Mouse (Mus musculus) forebrain, embryonic 16.5 days (tissue): ENCODE data around the gene Mcrip1. TPM values are rescaled to one million over a fixed set of nuclear protein-coding genes. Genes with fewer than 3 reads are reported as not detected.

Experiments
- ATAC-seq: fragments of 200-750 bp; cut with Nextera tagmentation; 2 replicates; pipeline ENCODE4 v1.8.0; 2017; ENCODE audit warnings: mild to moderate bottlenecking, moderate library complexity
- H3K27ac ChIP-seq: fragments of 300-500 bp; sonication (generic); 2 replicates; pipeline ENCODE4 v1.5.1; 2014; ENCODE audit warnings: low read length, control low read depth
- H3K27me3 ChIP-seq: fragments of 300-500 bp; sonication (generic); replicated peaks from 2 replicates; pipeline ENCODE4 v1.6.1; 2014; ENCODE audit warnings: low read length; ENCODE audit not compliant: control insufficient read depth, insufficient read depth
- H3K36me3 ChIP-seq: fragments of 300-500 bp; sonication (generic); 2 replicates; pipeline ENCODE4 v1.6.1; 2014; ENCODE audit not compliant: control insufficient read depth, insufficient read depth
- H3K4me1 ChIP-seq: fragments of 300-500 bp; sonication (generic); replicated peaks from 2 replicates; pipeline ENCODE4 v1.6.1; 2014; ENCODE audit warnings: low read length; ENCODE audit not compliant: control insufficient read depth, insufficient read depth
- H3K4me2 ChIP-seq: fragments of 300-500 bp; sonication (generic); 2 replicates; pipeline ENCODE4 v1.6.1; 2014; ENCODE audit warnings: mild to moderate bottlenecking, low read length, control low read depth
- H3K4me3 ChIP-seq: fragments of 300-500 bp; sonication (generic); replicated peaks from 2 replicates; pipeline ENCODE4 v1.5.1; 2014; ENCODE audit warnings: mild to moderate bottlenecking, low read length, control low read depth
- H3K9ac ChIP-seq: fragments of 300-500 bp; sonication (generic); replicated peaks from 2 replicates; pipeline ENCODE4 v1.6.1; 2014; ENCODE audit warnings: low read depth, low read length, control low read depth
- H3K9me3 ChIP-seq: fragments of 300-500 bp; sonication (generic); 2 replicates; pipeline ENCODE4 v1.6.1; 2016; ENCODE audit warnings: low read length; ENCODE audit not compliant: control insufficient read depth
- WGBS: fragments of 180-500 bp; shearing (Covaris S2); extraction: QIAGEN DNeasy Blood & Tissue Kit; methylation state at CpG from one replicate; pipeline ENCODE4 v1.1.7; 2014; 5-methylcytosine and 5-hydroxymethylcytosine counted together
- polyA plus RNA-seq: library from polyadenylated mRNA; unstranded; fragments of >200 nt; fragmentation: Nextera tagmentation; extraction: Ambion mirVana; gene quantifications from 2 replicates; pipeline ENCODE4 v1.2.1, GENCODE M21; 2015

Mcrip1 gene
- polyA plus RNA-seq, 1 experiment from 2014 or later, result 241 TPM

GRCm38 (mm10) chr11:120581490-120582267, 32.2 kb upstream of the Mcrip1 start, which contains the start of gene Arhgdia:
Gene Arhgdia (minus strand): TSS chr11:120581624.
- ATAC-seq, result peak; percentile 70
- peaks cover 18% of the 10 kb centered on the region for H3K4me1 ChIP-seq
- peak within 1 kb of the TSS; percentile 89 for H3K4me3 ChIP-seq
- H3K27ac ChIP-seq, result peak within 1 kb of the TSS; percentile 88
- H3K9me3 ChIP-seq, result no peaks in the 10 kb centered on the region
- peaks cover 24% of the 10 kb centered on the region; the same call in 1 of the 2 replicates for H3K36me3 ChIP-seq
- H3K9ac ChIP-seq, result peak within 1 kb of the TSS; percentile 85
- H3K4me2 ChIP-seq, result peak within 1 kb of the TSS; percentile 98
- 4% methylated on average over 64 of the region's 75 CpGs for WGBS
- H3K27me3 ChIP-seq, result no peaks in the 10 kb centered on the region

GRCm38 (mm10) chr11:120580871-120581331, 31.4 kb upstream of the Mcrip1 start:
- Histone ChIP-seq H3K4me3 (peak overlapping the region; percentile 89), H3K4me2 (peak overlapping the region; percentile 98), H3K36me3 (peaks cover 22% of the 10 kb centered on the region; the same call in 1 of the 2 replicates), H3K9me3 (no peaks in the 10 kb centered on the region), H3K27me3 (no peaks in the 10 kb centered on the region), H3K9ac (peak overlapping the region; percentile 85), H3K4me1 (peaks cover 18% of the 10 kb centered on the region), H3K27ac (peak overlapping the region; percentile 88)
- ATAC-seq, result peak; percentile 41
- WGBS, result under 1% methylated on average over 42 of the region's 44 CpGs

- H3K27ac ChIP-seq, result peak overlapping the region; percentile 88
- H3K36me3 ChIP-seq, result peaks cover 18% of the 10 kb centered on the region; the same call in 1 of the 2 replicates
- ATAC-seq, result no peak
- H3K4me1 ChIP-seq, result peaks cover 18% of the 10 kb centered on the region
- H3K9me3 ChIP-seq, result no peaks in the 10 kb centered on the region
- H3K4me3 ChIP-seq, result peak overlapping the region; percentile 89
- H3K9ac ChIP-seq, result peak overlapping the region; percentile 85
- WGBS, result 63% methylated on average over 7 of the region's 7 CpGs
- no peaks in the 10 kb centered on the region for H3K27me3 ChIP-seq
- H3K4me2 ChIP-seq, result peak overlapping the region; percentile 98
Measured at GRCm38 (mm10) chr11:120580190-120580589, 30.7 kb upstream of the Mcrip1 start.

- H3K4me1 ChIP-seq, result peaks cover 18% of the 10 kb centered on the region
- peak overlapping the region; percentile 85 for H3K9ac ChIP-seq
- peak overlapping the region; percentile 89 for H3K4me3 ChIP-seq
- 63% methylated on average over 15 of the region's 15 CpGs for WGBS
- peak overlapping the region; percentile 98 for H3K4me2 ChIP-seq
- peaks cover 15% of the 10 kb centered on the region; the same call in 1 of the 2 replicates for H3K36me3 ChIP-seq
- no peaks in the 10 kb centered on the region for H3K9me3 ChIP-seq
- no peaks in the 10 kb centered on the region for H3K27me3 ChIP-seq
- H3K27ac ChIP-seq, result peak overlapping the region; percentile 88
- no peak for ATAC-seq
Measured at GRCm38 (mm10) chr11:120579316-120580107, 30.0 kb upstream of the Mcrip1 start.

- H3K9me3 ChIP-seq, result no peaks in the 10 kb centered on the region
- no peak overlapping the region for H3K4me2 ChIP-seq
- no peak overlapping the region for H3K9ac ChIP-seq
- H3K27me3 ChIP-seq, result no peaks in the 10 kb centered on the region
- peaks cover 15% of the 10 kb centered on the region; the same call in 1 of the 2 replicates for H3K36me3 ChIP-seq
- no peak for ATAC-seq
- no peak overlapping the region for H3K4me3 ChIP-seq
- H3K27ac ChIP-seq, result no peak overlapping the region
- 88% methylated on average over 11 of the region's 11 CpGs for WGBS
- H3K4me1 ChIP-seq, result peaks cover 26% of the 10 kb centered on the region
Measured at GRCm38 (mm10) chr11:120578694-120579243, 29.2 kb upstream of the Mcrip1 start.

- H3K9ac ChIP-seq, result no peak overlapping the region
- H3K4me3 ChIP-seq, result no peak overlapping the region
- H3K36me3 ChIP-seq, result peaks cover 15% of the 10 kb centered on the region; the same call in 1 of the 2 replicates
- peaks cover 26% of the 10 kb centered on the region for H3K4me1 ChIP-seq
- ATAC-seq, result no peak
- no peak overlapping the region for H3K4me2 ChIP-seq
- no peaks in the 10 kb centered on the region for H3K9me3 ChIP-seq
- H3K27me3 ChIP-seq, result no peaks in the 10 kb centered on the region
- WGBS, result 87% methylated on average over 10 of the region's 10 CpGs
- no peak overlapping the region for H3K27ac ChIP-seq
Measured at GRCm38 (mm10) chr11:120578024-120578693, 28.6 kb upstream of the Mcrip1 start.

- Histone ChIP-seq H3K27ac (no peak overlapping the region), H3K9me3 (no peaks in the 10 kb centered on the region), H3K4me2 (no peak overlapping the region), H3K36me3 (peaks cover 15% of the 10 kb centered on the region; the same call in 1 of the 2 replicates), H3K4me3 (no peak overlapping the region), H3K4me1 (peaks cover 26% of the 10 kb centered on the region), H3K27me3 (no peaks in the 10 kb centered on the region), H3K9ac (no peak overlapping the region)
- ATAC-seq, result no peak
- 82% methylated on average over 7 of the region's 7 CpGs for WGBS
Measured at GRCm38 (mm10) chr11:120577211-120578023, 27.9 kb upstream of the Mcrip1 start.

GRCm38 (mm10) chr11:120576365-120576981, 26.9 kb upstream of the Mcrip1 start:
- Histone ChIP-seq H3K4me3 (no peak overlapping the region), H3K27ac (no peak overlapping the region), H3K27me3 (no peaks in the 10 kb centered on the region), H3K36me3 (peaks cover 15% of the 10 kb centered on the region; the same call in 1 of the 2 replicates), H3K9me3 (no peaks in the 10 kb centered on the region), H3K9ac (no peak overlapping the region), H3K4me2 (no peak overlapping the region), H3K4me1 (peaks cover 26% of the 10 kb centered on the region)
- no peak for ATAC-seq
- WGBS, result 89% methylated on average over 3 of the region's 3 CpGs
